Mouse (Mus musculus) intestine, postnatal 0 days (tissue): ENCODE results near the gene Arel1. TPM values are rescaled to one million over a fixed set of nuclear protein-coding genes. Genes with fewer than 3 reads are reported as not detected.

Source experiments
- ATAC-seq: fragments of 200-750 bp; cut with Nextera tagmentation; 2 replicates; pipeline ENCODE4 v1.8.0; 2017; ENCODE audit warnings: mild to moderate bottlenecking, moderate TSS enrichment, moderate library complexity
- H3K27ac ChIP-seq: fragments of 300-500 bp; sonication (generic); 2 replicates; pipeline ENCODE4 v1.5.1; 2014; ENCODE audit warnings: mild to moderate bottlenecking, low read depth, low read length, moderate library complexity
- H3K27me3 ChIP-seq: fragments of 300-500 bp; sonication (generic); replicated peaks from 2 replicates; pipeline ENCODE4 v1.6.1; 2014; ENCODE audit warnings: low read length, mixed read lengths; ENCODE audit not compliant: control insufficient read depth, insufficient read depth
- H3K36me3 ChIP-seq: fragments of 300-500 bp; sonication (generic); 2 replicates; pipeline ENCODE4 v1.6.1; 2014; ENCODE audit warnings: mild to moderate bottlenecking, moderate library complexity; ENCODE audit not compliant: control insufficient read depth, insufficient read depth
- H3K4me1 ChIP-seq: fragments of 300-500 bp; sonication (generic); replicated peaks from 2 replicates; pipeline ENCODE4 v1.6.1; 2014; ENCODE audit warnings: antibody characterized with exemption, low read length, mixed read lengths; ENCODE audit not compliant: control insufficient read depth, insufficient read depth
- H3K4me2 ChIP-seq: fragments of 300-500 bp; sonication (generic); replicated peaks from 2 replicates; pipeline ENCODE4 v1.6.1; 2014; ENCODE audit warnings: low read depth, mild to moderate bottlenecking, moderate library complexity
- H3K4me3 ChIP-seq: fragments of 300-500 bp; sonication (generic); 2 replicates; pipeline ENCODE4 v1.5.1; 2014; ENCODE audit warnings: low read depth, low read length
- H3K9ac ChIP-seq: fragments of 300-500 bp; sonication (generic); 2 replicates; pipeline ENCODE4 v1.6.1; 2014; ENCODE audit warnings: mild to moderate bottlenecking, low read depth, low read length
- H3K9me3 ChIP-seq: fragments of 300-500 bp; sonication (generic); 2 replicates; pipeline ENCODE4 v1.6.1; 2016; ENCODE audit warnings: mixed run types; ENCODE audit not compliant: control insufficient read depth
- CTCF ChIP-seq: sonication (generic); IDR thresholded peaks from 2 replicates; pipeline ENCODE4 v1.5.1; 2016; ENCODE audit warnings: low read depth, mild to moderate bottlenecking, control low read depth, antibody characterized with exemption, moderate library complexity
- WGBS: fragments of 180-500 bp; shearing (Covaris S2); extraction: QIAGEN DNeasy Blood & Tissue Kit; methylation state at CpG from one replicate; pipeline ENCODE4 v1.1.7; 2014; 5-methylcytosine and 5-hydroxymethylcytosine counted together
- polyA plus RNA-seq: library from polyadenylated mRNA; unstranded; fragments of >200 nt; fragmentation: Nextera tagmentation; extraction: Ambion mirVana; gene quantifications from 2 replicates; pipeline ENCODE4 v1.2.1, GENCODE M21; 2015

The Arel1 gene
- polyA plus RNA-seq, 1 experiment from 2014 or later = 5.1 TPM

- TF ChIP-seq CTCF = no peak
- H3K36me3 ChIP-seq = peaks cover 18% of the 10 kb centered on the region
- H3K27me3 ChIP-seq = no peaks in the 10 kb centered on the region
- ATAC-seq = no peak
- peak overlapping the region; percentile 50 for H3K27ac ChIP-seq
- H3K9me3 ChIP-seq = no peaks in the 10 kb centered on the region
- H3K9ac ChIP-seq = peak overlapping the region; percentile 86
- H3K4me3 ChIP-seq = peak overlapping the region; percentile 91
- WGBS = 19% methylated on average over 15 of the region's 15 CpGs
- H3K4me1 ChIP-seq = no peaks in the 10 kb centered on the region
- peak overlapping the region; percentile 86 for H3K4me2 ChIP-seq
Observed at GRCm38 (mm10) chr12:84969656-84970427, 858 bp downstream of the Arel1 start.

GRCm38 (mm10) chr12:84968831-84969655, 1.7 kb downstream of the Arel1 start:
- ATAC-seq = no peak; the same call in 1 of the 2 replicates
- Histone ChIP-seq H3K27me3 (no peaks in the 10 kb centered on the region), H3K4me3 (peak overlapping the region; percentile 91), H3K4me1 (no peaks in the 10 kb centered on the region), H3K4me2 (peak overlapping the region; percentile 86), H3K9me3 (no peaks in the 10 kb centered on the region), H3K27ac (no peak overlapping the region), H3K36me3 (peaks cover 16% of the 10 kb centered on the region), H3K9ac (peak overlapping the region; percentile 86)
- TF ChIP-seq CTCF = no peak
- WGBS = 72% methylated on average over 16 of the region's 16 CpGs

- Histone ChIP-seq H3K27ac (no peak overlapping the region), H3K9ac (no peak overlapping the region), H3K27me3 (no peaks in the 10 kb centered on the region), H3K4me2 (no peak overlapping the region), H3K36me3 (peaks cover 9% of the 10 kb centered on the region), H3K9me3 (no peaks in the 10 kb centered on the region), H3K4me1 (no peaks in the 10 kb centered on the region), H3K4me3 (no peak overlapping the region)
- WGBS = 65% methylated on average over 7 of the region's 7 CpGs
- ATAC-seq = no peak
- no peak for TF ChIP-seq CTCF
Observed at GRCm38 (mm10) chr12:84962606-84963005, 8.1 kb downstream of the Arel1 start.

GRCm38 (mm10) chr12:84958794-84959356, 11.8 kb downstream of the Arel1 start:
- Histone ChIP-seq H3K27ac (no peak overlapping the region), H3K4me2 (no peak overlapping the region), H3K9me3 (no peaks in the 10 kb centered on the region), H3K36me3 (peaks cover 4% of the 10 kb centered on the region), H3K9ac (no peak overlapping the region), H3K4me1 (no peaks in the 10 kb centered on the region), H3K27me3 (no peaks in the 10 kb centered on the region), H3K4me3 (no peak overlapping the region)
- ATAC-seq = no peak
- 72% methylated on average over 1 of the region's 1 CpGs for WGBS
- no peak for TF ChIP-seq CTCF

- WGBS = 95% methylated on average over 3 of the region's 3 CpGs
- H3K36me3 ChIP-seq = peaks cover 4% of the 10 kb centered on the region
- H3K4me2 ChIP-seq = no peak overlapping the region
- H3K9me3 ChIP-seq = no peaks in the 10 kb centered on the region
- TF ChIP-seq CTCF = no peak
- no peaks in the 10 kb centered on the region for H3K4me1 ChIP-seq
- no peak overlapping the region for H3K9ac ChIP-seq
- no peak overlapping the region for H3K4me3 ChIP-seq
- no peak overlapping the region for H3K27ac ChIP-seq
- no peaks in the 10 kb centered on the region for H3K27me3 ChIP-seq
- ATAC-seq = no peak
Observed at GRCm38 (mm10) chr12:84956317-84956716, 14.4 kb downstream of the Arel1 start.

GRCm38 (mm10) chr12:84952351-84952750, 18.3 kb downstream of the Arel1 start:
- no peak for TF ChIP-seq CTCF
- Histone ChIP-seq H3K4me3 (no peak overlapping the region), H3K9me3 (no peaks in the 10 kb centered on the region), H3K27ac (no peak overlapping the region; the same call in 1 of the 2 replicates), H3K4me1 (no peaks in the 10 kb centered on the region), H3K4me2 (no peak overlapping the region), H3K9ac (no peak overlapping the region), H3K36me3 (peaks cover 15% of the 10 kb centered on the region), H3K27me3 (no peaks in the 10 kb centered on the region)
- WGBS = 42% methylated on average over 1 of the region's 1 CpGs
- no peak for ATAC-seq
